Mouse (Mus musculus) embryonic fibroblast, embryonic 13.5 days (primary cell): Measurements from ENCODE around the gene Rps26.
A peak's percentile ranks its signal among the peaks of the same experiment; 100 is the strongest.

Source experiments
- CTCF ChIP-seq: IDR thresholded peaks from 2 replicates; pipeline ENCODE4 v1.5.1; 2011; ENCODE audit warnings: mild to moderate bottlenecking, control low read depth, low read length, moderate library complexity, borderline replicate concordance; ENCODE audit not compliant: insufficient read depth
- POLR2A ChIP-seq: IDR thresholded peaks from 2 replicates; pipeline ENCODE4 v1.6.1; 2011; ENCODE audit warnings: low read depth, mild to moderate bottlenecking, control low read depth, low read length, moderate library complexity

GRCm38 (mm10) chr10:128612433-128613153 lies 14.0 kb downstream of the Rps26 start:
- TF ChIP-seq CTCF (peak; percentile 52; the same call in 1 of the 2 replicates), POLR2A (no peak)
